Mouse (Mus musculus) midbrain, embryonic 15.5 days (tissue): ENCODE results near the gene Krt83. TPM values are rescaled to one million over a fixed set of nuclear protein-coding genes. Genes with fewer than 3 reads are reported as not detected.
A peak's percentile ranks its signal among the peaks of the same experiment; 100 is the strongest.

Source experiments
- ATAC-seq: fragments of 200-750 bp; cut with Nextera tagmentation; replicated peaks from 2 replicates; pipeline ENCODE4 v1.8.0; 2017; ENCODE audit warnings: moderate TSS enrichment
- H3K27ac ChIP-seq: fragments of 300-500 bp; sonication (generic); 2 replicates; pipeline ENCODE4 v1.5.1; 2015; ENCODE audit warnings: mild to moderate bottlenecking, inconsistent platforms
- H3K27me3 ChIP-seq: fragments of 300-500 bp; sonication (generic); replicated peaks from 2 replicates; pipeline ENCODE4 v1.6.1; 2015; ENCODE audit warnings: inconsistent platforms
- H3K36me3 ChIP-seq: fragments of 300-500 bp; sonication (generic); replicated peaks from 2 replicates; pipeline ENCODE4 v1.6.1; 2015; ENCODE audit warnings: inconsistent platforms
- H3K4me1 ChIP-seq: fragments of 300-500 bp; sonication (generic); 2 replicates; pipeline ENCODE4 v1.6.1; 2015; ENCODE audit warnings: inconsistent platforms
- H3K4me2 ChIP-seq: fragments of 300-500 bp; sonication (generic); 2 replicates; pipeline ENCODE4 v1.6.1; 2015; ENCODE audit warnings: inconsistent platforms, mild to moderate bottlenecking, moderate library complexity
- H3K4me3 ChIP-seq: fragments of 300-500 bp; sonication (generic); 2 replicates; pipeline ENCODE4 v1.5.1; 2015; ENCODE audit warnings: mild to moderate bottlenecking, inconsistent platforms
- H3K9ac ChIP-seq: fragments of 300-500 bp; sonication (generic); 2 replicates; pipeline ENCODE4 v1.6.1; 2015; ENCODE audit warnings: mild to moderate bottlenecking, inconsistent platforms
- H3K9me3 ChIP-seq: fragments of 300-500 bp; sonication (generic); 2 replicates; pipeline ENCODE4 v1.6.1; 2016; ENCODE audit warnings: inconsistent platforms
- WGBS: fragments of 180-500 bp; shearing (Covaris S2); methylation state at CpG from one replicate; pipeline ENCODE4 v1.1.7; 2015; ENCODE audit warnings: mixed read lengths; 5-methylcytosine and 5-hydroxymethylcytosine counted together
- polyA plus RNA-seq: library from polyadenylated mRNA; unstranded; fragments of >200 nt; fragmentation: Nextera tagmentation; extraction: Ambion mirVana; gene quantifications from 2 replicates; pipeline ENCODE4 v1.2.1, GENCODE M21; 2015

The Krt83 gene
- polyA plus RNA-seq, 1 experiment from 2014 or later = not detected

- H3K4me1 ChIP-seq = no peaks in the 10 kb centered on the region
- H3K9me3 ChIP-seq = no peaks in the 10 kb centered on the region
- H3K4me3 ChIP-seq = no peak overlapping the region
- H3K9ac ChIP-seq = no peak overlapping the region
- no peaks in the 10 kb centered on the region for H3K27me3 ChIP-seq
- no peak overlapping the region for H3K27ac ChIP-seq
- H3K4me2 ChIP-seq = no peak overlapping the region
- WGBS = 53% methylated on average over 1 of the region's 1 CpGs
- H3K36me3 ChIP-seq = no peaks in the 10 kb centered on the region
- ATAC-seq = no peak
Observed at GRCm38 (mm10) chr15:101494203-101494602, 2.9 kb upstream of the Krt83 start.

GRCm38 (mm10) chr15:101493713-101494112 lies 2.4 kb upstream of the Krt83 start:
- ATAC-seq = no peak
- Histone ChIP-seq H3K4me2 (no peak overlapping the region), H3K4me3 (no peak overlapping the region)

GRCm38 (mm10) chr15:101492718-101493117 lies 1.4 kb upstream of the Krt83 start:
- H3K9me3 ChIP-seq = no peaks in the 10 kb centered on the region
- no peak overlapping the region for H3K9ac ChIP-seq
- H3K4me1 ChIP-seq = no peaks in the 10 kb centered on the region
- no peak overlapping the region for H3K27ac ChIP-seq
- ATAC-seq = no peak
- H3K4me2 ChIP-seq = no peak overlapping the region
- no peak overlapping the region for H3K4me3 ChIP-seq
- H3K27me3 ChIP-seq = no peaks in the 10 kb centered on the region
- WGBS = 73% methylated on average over 8 of the region's 8 CpGs
- no peaks in the 10 kb centered on the region for H3K36me3 ChIP-seq

More at GRCm38 (mm10) chr15:101493713-101494112, 2.4 kb upstream of the Krt83 start:
- Histone ChIP-seq H3K9ac (no peak overlapping the region), H3K36me3 (no peaks in the 10 kb centered on the region), H3K4me1 (no peaks in the 10 kb centered on the region), H3K27ac (no peak overlapping the region), H3K27me3 (no peaks in the 10 kb centered on the region), H3K9me3 (no peaks in the 10 kb centered on the region)
- WGBS = 94% methylated on average over 6 of the region's 6 CpGs

- no peak overlapping the region for H3K9ac ChIP-seq
- no peaks in the 10 kb centered on the region for H3K9me3 ChIP-seq
- H3K36me3 ChIP-seq = no peaks in the 10 kb centered on the region
- no peaks in the 10 kb centered on the region for H3K27me3 ChIP-seq
- 76% methylated on average over 11 of the region's 11 CpGs for WGBS
- no peak overlapping the region for H3K4me3 ChIP-seq
- H3K27ac ChIP-seq = no peak overlapping the region
- no peaks in the 10 kb centered on the region for H3K4me1 ChIP-seq
- ATAC-seq = no peak
- H3K4me2 ChIP-seq = no peak overlapping the region
Observed at GRCm38 (mm10) chr15:101485911-101486635, 5.2 kb downstream of the Krt83 start.

GRCm38 (mm10) chr15:101484939-101485338 lies 6.4 kb downstream of the Krt83 start:
- Histone ChIP-seq H3K4me2 (no peak overlapping the region), H3K27me3 (no peaks in the 10 kb centered on the region), H3K4me1 (no peaks in the 10 kb centered on the region), H3K36me3 (no peaks in the 10 kb centered on the region), H3K27ac (no peak overlapping the region), H3K4me3 (no peak overlapping the region), H3K9me3 (no peaks in the 10 kb centered on the region), H3K9ac (no peak overlapping the region)
- WGBS = 87% methylated on average over 1 of the region's 1 CpGs
- no peak for ATAC-seq

- Histone ChIP-seq H3K36me3 (no peaks in the 10 kb centered on the region), H3K4me1 (peaks cover 9% of the 10 kb centered on the region), H3K9me3 (no peaks in the 10 kb centered on the region), H3K27ac (no peak overlapping the region), H3K4me2 (no peak overlapping the region), H3K27me3 (no peaks in the 10 kb centered on the region), H3K9ac (no peak overlapping the region), H3K4me3 (no peak overlapping the region)
- WGBS = 71% methylated on average over 1 of the region's 1 CpGs
- ATAC-seq = no peak
Observed at GRCm38 (mm10) chr15:101483646-101484045, 7.7 kb downstream of the Krt83 start.

GRCm38 (mm10) chr15:101482056-101482455 lies 9.3 kb downstream of the Krt83 start:
- Histone ChIP-seq H3K27ac (no peak overlapping the region), H3K27me3 (no peaks in the 10 kb centered on the region), H3K9ac (no peak overlapping the region), H3K36me3 (no peaks in the 10 kb centered on the region), H3K4me1 (peaks cover 9% of the 10 kb centered on the region), H3K4me3 (no peak overlapping the region), H3K4me2 (no peak overlapping the region), H3K9me3 (no peaks in the 10 kb centered on the region)
- WGBS = 45% methylated on average over 4 of the region's 4 CpGs
- ATAC-seq = no peak

- H3K27ac ChIP-seq = 0 out of 2 replicates have a peak overlapping the region, but pooled peaks have one; percentile 3
- 28% methylated on average over 11 of the region's 11 CpGs for WGBS
- ATAC-seq = peak; percentile 56; the same call in 1 of the 2 replicates
Observed at GRCm38 (mm10) chr15:101479666-101480060, 11.6 kb downstream of the Krt83 start.

GRCm38 (mm10) chr15:101479007-101479665 lies 12.2 kb downstream of the Krt83 start:
- Histone ChIP-seq H3K9ac (peak overlapping the region; percentile 15; the same call in 1 of the 2 replicates), H3K4me2 (peak overlapping the region; percentile 67), H3K4me3 (peak overlapping the region; percentile 28), H3K4me1 (peaks cover 9% of the 10 kb centered on the region), H3K36me3 (no peaks in the 10 kb centered on the region), H3K27me3 (no peaks in the 10 kb centered on the region), H3K27ac (0 out of 2 replicates have a peak overlapping the region, but pooled peaks have one; percentile 3), H3K9me3 (no peaks in the 10 kb centered on the region)
- 11% methylated on average over 31 of the region's 31 CpGs for WGBS
- ATAC-seq = no peak

More at GRCm38 (mm10) chr15:101479666-101480060, 11.6 kb downstream of the Krt83 start:
- Histone ChIP-seq H3K36me3 (no peaks in the 10 kb centered on the region), H3K27me3 (no peaks in the 10 kb centered on the region), H3K9ac (no peak overlapping the region), H3K4me1 (peaks cover 9% of the 10 kb centered on the region), H3K4me3 (peak overlapping the region; percentile 28), H3K9me3 (no peaks in the 10 kb centered on the region), H3K4me2 (peak overlapping the region; percentile 67)

- H3K4me2 ChIP-seq = no peak within 1 kb of the TSS
- no peaks in the 10 kb centered on the region for H3K27me3 ChIP-seq
- H3K9ac ChIP-seq = no peak within 1 kb of the TSS
- no peak within 1 kb of the TSS for H3K4me3 ChIP-seq
- H3K9me3 ChIP-seq = no peaks in the 10 kb centered on the region
- no peak for ATAC-seq
- no peaks in the 10 kb centered on the region for H3K4me1 ChIP-seq
- no peaks in the 10 kb centered on the region for H3K36me3 ChIP-seq
- no peak within 1 kb of the TSS for H3K27ac ChIP-seq
- 42% methylated on average over 10 of the region's 10 CpGs for WGBS
Observed at GRCm38 (mm10) chr15:101472952-101473528, 18.3 kb downstream of the Krt83 start, which contains the start of gene Krt86. Krt86 (plus strand) TSS chr15:101473478.

GRCm38 (mm10) chr15:101469093-101469492 lies 22.2 kb downstream of the Krt83 start:
- WGBS = 92% methylated on average over 4 of the region's 4 CpGs
- ATAC-seq = no peak
- no peaks in the 10 kb centered on the region for H3K36me3 ChIP-seq
- no peak overlapping the region for H3K27ac ChIP-seq
- H3K9ac ChIP-seq = no peak overlapping the region
- H3K9me3 ChIP-seq = no peaks in the 10 kb centered on the region
- no peaks in the 10 kb centered on the region for H3K4me1 ChIP-seq
- H3K4me3 ChIP-seq = no peak overlapping the region
- H3K4me2 ChIP-seq = no peak overlapping the region
- no peaks in the 10 kb centered on the region for H3K27me3 ChIP-seq

- ATAC-seq = no peak
- Histone ChIP-seq H3K4me3 (no peak within 1 kb of the TSS), H3K27ac (no peak within 1 kb of the TSS), H3K36me3 (no peaks in the 10 kb centered on the region), H3K4me1 (no peaks in the 10 kb centered on the region; the same call in 1 of the 2 replicates), H3K27me3 (no peaks in the 10 kb centered on the region), H3K9me3 (no peaks in the 10 kb centered on the region), H3K4me2 (no peak within 1 kb of the TSS), H3K9ac (no peak within 1 kb of the TSS)
- WGBS = 89% methylated on average over 13 of the region's 13 CpGs
Observed at GRCm38 (mm10) chr15:101463651-101464050, 27.7 kb downstream of the Krt83 start, which contains the start of gene Krt81. Krt81 (minus strand) TSS chr15:101463751.
